Mouse (Mus musculus): ENCODE measurements at regions not wholly inside any gene's neighbourhood (a gene's known extent, or its start where the extent isn't known, plus 50 kb on each side); places are given as distances from the start of the nearest gene placed in this dataset.
A peak's percentile ranks its signal among the peaks of the same experiment; 100 is the strongest.

- no peak for DNase-seq
- intact Hi-C loops (cut with DNase I) = no loop called here
These were observed 131.2 kb upstream of the Prok2 start for GRCm38 (mm10) chr6:99857411-99857810.

- intact Hi-C loops (cut with DNase I) = no loop called here
- DNase-seq = no peak
These were observed 127.5 kb upstream of the Prok2 start for GRCm38 (mm10) chr6:99853716-99854115.

GRCm38 (mm10) chr6:99850706-99851105 is 124.5 kb upstream of the Prok2 start:
- intact Hi-C loops (cut with DNase I) = no loop called here
- no peak for DNase-seq

- DNase-seq = no peak
- intact Hi-C loops (cut with DNase I) = no loop called here
These were observed 119.3 kb upstream of the Prok2 start for GRCm38 (mm10) chr6:99845508-99845846.

GRCm38 (mm10) chr6:99844775-99845507 is 118.7 kb upstream of the Prok2 start:
- intact Hi-C loops (cut with DNase I) = no loop called here
- DNase-seq = no peak

- DNase-seq = no peak
- intact Hi-C loops (cut with DNase I) = no loop called here
These were observed 117.3 kb upstream of the Prok2 start for GRCm38 (mm10) chr6:99843507-99843906.

GRCm38 (mm10) chr6:99842723-99843122 is 116.5 kb upstream of the Prok2 start:
- no peak for DNase-seq
- intact Hi-C loops (cut with DNase I) = no loop called here

GRCm38 (mm10) chr6:99840823-99841222 is 114.6 kb upstream of the Prok2 start:
- intact Hi-C loops (cut with DNase I) = no loop called here

GRCm38 (mm10) chr6:99833323-99833722 is 107.1 kb upstream of the Prok2 start:
- peak; percentile 47 for DNase-seq
- intact Hi-C loops (cut with DNase I) = no loop called here

More at GRCm38 (mm10) chr6:99840823-99841222, 114.6 kb upstream of the Prok2 start:
- no peak for DNase-seq

GRCm38 (mm10) chr6:99827625-99828024 is 101.4 kb upstream of the Prok2 start:
- no peak for DNase-seq
- intact Hi-C loops (cut with DNase I) = no loop called here

GRCm38 (mm10) chr6:99824808-99825207 is 98.6 kb upstream of the Prok2 start:
- intact Hi-C loops (cut with DNase I) = no loop called here
- peak; percentile 32 for DNase-seq

- no peak for DNase-seq
- intact Hi-C loops (cut with DNase I) = no loop called here
These were observed 96.3 kb upstream of the Prok2 start for GRCm38 (mm10) chr6:99822471-99822870.

GRCm38 (mm10) chr6:99819255-99819929 is 93.2 kb upstream of the Prok2 start:
- peak; percentile 58 for DNase-seq
- intact Hi-C loops (cut with DNase I) = no loop called here

- no peak for DNase-seq
- intact Hi-C loops (cut with DNase I) = no loop called here
These were observed 92.3 kb upstream of the Prok2 start for GRCm38 (mm10) chr6:99818486-99818885.

GRCm38 (mm10) chr6:99817245-99817644 is 91.1 kb upstream of the Prok2 start:
- intact Hi-C loops (cut with DNase I) = no loop called here
- no peak for DNase-seq

GRCm38 (mm10) chr6:99813102-99813501 is 86.9 kb upstream of the Prok2 start:
- no peak for DNase-seq
- intact Hi-C loops (cut with DNase I) = no loop called here

GRCm38 (mm10) chr6:99811842-99812241 is 85.7 kb upstream of the Prok2 start:
- DNase-seq = no peak
- intact Hi-C loops (cut with DNase I) = no loop called here

GRCm38 (mm10) chr6:99810974-99811798 is 85.0 kb upstream of the Prok2 start:
- peak; percentile 89 for DNase-seq
- intact Hi-C loops (cut with DNase I) = no loop called here

- DNase-seq = no peak
- intact Hi-C loops (cut with DNase I) = loop anchor here (5.0 kb wide), 1 partner anchor 842 kb away; no protein-coding TSS in a partner anchor
These were observed 78.7 kb upstream of the Prok2 start for GRCm38 (mm10) chr6:99804905-99805245.

GRCm38 (mm10) chr6:99803983-99804904 is 78.1 kb upstream of the Prok2 start:
- DNase-seq = peak; percentile 94
- intact Hi-C loops (cut with DNase I) = loop anchor here (5.0 kb wide), 1 partner anchor 843 kb away; no protein-coding TSS in a partner anchor

Data from left cerebral cortex, postnatal 4 days (tissue).